Mouse (Mus musculus) lung, postnatal 0 days (tissue): ENCODE results near the gene Bloc1s1.

Source experiments
- CTCF ChIP-seq: IDR thresholded peaks from 2 replicates; pipeline ENCODE4 v1.5.1; 2016; ENCODE audit warnings: antibody characterized with exemption, mild to moderate bottlenecking
- EP300 ChIP-seq: IDR thresholded peaks from 2 replicates; pipeline ENCODE4 v1.6.1; 2016; ENCODE audit warnings: antibody characterized with exemption, mild to moderate bottlenecking, control low read depth

- TF ChIP-seq CTCF, result no peak
- no peak for TF ChIP-seq EP300
These were observed 45.5 kb downstream of the Bloc1s1 start for GRCm38 (mm10) chr10:128878291-128878690.
